Mouse (Mus musculus): ENCODE data around the gene Psen2. TPM values are rescaled to one million over a fixed set of nuclear protein-coding genes. Genes with fewer than 3 reads are reported as not detected.

Gene Psen2
- polyA plus RNA-seq, 1 experiment from 2014 or later: 10.4 TPM

DNA sequence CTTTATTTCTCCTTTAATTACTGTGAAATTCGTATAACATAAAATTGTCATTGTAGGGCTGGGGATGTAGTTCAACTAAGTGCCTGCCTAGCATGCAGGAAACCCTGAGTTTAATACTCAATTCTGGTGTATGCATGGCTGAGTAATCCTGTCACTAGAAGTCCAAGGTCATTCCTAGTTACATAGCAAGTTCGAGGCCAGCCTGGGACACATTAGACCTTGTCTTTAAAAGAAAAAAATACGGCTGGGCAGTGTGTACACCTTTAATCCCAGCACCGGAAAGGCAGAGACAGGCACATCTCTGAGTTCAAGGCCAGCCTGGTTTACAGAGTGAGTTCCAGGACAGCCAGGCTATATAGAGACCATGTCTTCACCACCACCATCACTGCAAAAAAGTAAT, 6.4 kb downstream of the Psen2 start:
- H3K4me1 ChIP-seq: peaks cover 6% of the 10 kb centered on the region; the same call in 1 of the 2 replicates
- H3K27ac ChIP-seq: 0 out of 2 replicates have a peak overlapping the region, but pooled peaks have one; percentile 47
- H3K4me3 ChIP-seq: peak overlapping the region; percentile 85
- H3K9me3 ChIP-seq: no peaks in the 10 kb centered on the region
- H3K36me3 ChIP-seq: no peaks in the 10 kb centered on the region
- peak overlapping the region; percentile 76; the same call in 1 of the 2 replicates for H3K9ac ChIP-seq
- 59% methylated on average over 4 of the region's 4 CpGs for WGBS
- no peak for ATAC-seq (ENCODE audit: insufficient number of reproducible peaks, insufficient read depth, low FRiP score, low TSS enrichment)
- H3K27me3 ChIP-seq: peaks cover 7% of the 10 kb centered on the region; the same call in 1 of the 2 replicates
- H3K4me2 ChIP-seq (replicated peaks): peak overlapping the region; percentile 100

DNA sequence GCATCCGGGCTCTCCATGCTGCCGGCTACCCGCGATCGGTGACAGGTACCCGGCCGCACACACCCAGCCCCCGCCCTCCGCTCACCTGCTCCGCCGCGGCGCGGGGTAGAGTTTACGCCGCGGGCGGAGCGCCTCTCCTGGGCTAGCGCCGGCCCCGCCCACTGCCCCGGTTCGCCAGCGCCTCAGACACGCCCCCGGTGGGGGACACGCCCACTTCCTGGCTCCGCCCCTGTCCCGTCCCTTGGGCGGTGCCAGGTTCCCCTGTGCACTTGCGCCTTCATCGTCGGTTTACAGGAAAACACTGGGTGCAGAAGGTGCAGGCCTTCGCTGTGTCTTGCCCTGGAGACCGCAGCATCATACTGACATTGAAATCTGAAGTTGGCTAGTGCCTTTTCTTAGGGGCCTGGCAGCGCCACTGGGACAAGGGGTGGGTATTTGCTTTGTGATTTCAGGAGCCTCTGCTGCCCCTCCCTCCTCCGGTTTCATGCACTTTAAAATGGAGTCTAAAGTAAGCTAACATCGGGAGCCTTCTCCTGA, 7.0 kb downstream of the Psen2 start:
- Histone ChIP-seq H3K27ac (0 out of 2 replicates have a peak overlapping the region, but pooled peaks have one; percentile 47), H3K27me3 (peaks cover 7% of the 10 kb centered on the region; the same call in 1 of the 2 replicates), H3K36me3 (no peaks in the 10 kb centered on the region), H3K9me3 (no peaks in the 10 kb centered on the region), H3K9ac (peak overlapping the region; percentile 76), H3K4me1 (peaks cover 6% of the 10 kb centered on the region; the same call in 1 of the 2 replicates), H3K4me3 (peak overlapping the region; percentile 85), H3K4me2 (replicated peaks) (peak overlapping the region; percentile 100)
- WGBS: 1% methylated on average over 38 of the region's 39 CpGs
- peak; percentile 82 for ATAC-seq (ENCODE audit: insufficient number of reproducible peaks, insufficient read depth, low FRiP score, low TSS enrichment)

DNA sequence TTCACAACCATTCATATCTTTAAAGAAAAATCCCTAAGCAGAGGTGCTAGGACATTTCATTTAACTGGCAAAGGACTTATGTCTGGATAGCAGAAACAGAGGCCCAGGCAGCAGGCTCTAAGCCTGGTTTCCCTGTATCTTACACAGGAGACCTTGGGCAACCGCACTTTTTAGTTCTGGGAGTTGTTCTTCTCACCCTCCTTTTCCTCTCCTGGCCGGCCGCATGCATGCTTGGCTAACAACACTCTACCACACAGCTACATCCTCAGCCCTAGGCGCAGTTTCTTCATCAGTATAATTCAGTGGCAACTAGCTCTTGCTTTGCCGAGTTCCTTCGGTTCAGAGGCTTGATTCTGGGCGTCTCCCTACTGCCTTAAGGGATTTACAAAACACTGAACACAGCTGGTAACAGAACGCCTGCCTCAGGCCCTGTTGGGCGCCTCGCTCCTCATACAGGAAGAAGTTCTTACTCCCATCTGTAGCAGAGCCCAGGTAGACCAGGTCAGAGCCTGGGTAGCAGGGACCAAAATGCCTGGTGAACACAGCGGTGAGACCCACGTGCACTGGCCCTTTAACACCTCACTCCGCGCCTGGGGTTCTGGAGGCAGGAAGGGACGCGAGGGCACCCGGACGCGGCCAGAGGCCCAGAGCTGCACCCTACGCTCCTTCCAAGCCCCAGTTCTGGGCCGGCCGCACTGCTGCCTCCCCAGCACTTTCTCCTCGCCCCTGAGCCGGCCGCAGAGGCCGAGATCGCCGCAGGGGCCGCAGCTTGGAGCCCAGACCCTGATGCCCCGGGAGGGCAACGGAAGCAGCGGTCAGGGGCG, 7.7 kb downstream of the Psen2 start:
- H3K36me3 ChIP-seq: no peaks in the 10 kb centered on the region
- H3K27me3 ChIP-seq: peaks cover 7% of the 10 kb centered on the region; the same call in 1 of the 2 replicates
- H3K27ac ChIP-seq: 0 out of 2 replicates have a peak overlapping the region, but pooled peaks have one; percentile 57
- H3K4me1 ChIP-seq: peaks cover 6% of the 10 kb centered on the region; the same call in 1 of the 2 replicates
- 2% methylated on average over 33 of the region's 33 CpGs for WGBS
- peak overlapping the region; percentile 85 for H3K4me3 ChIP-seq
- peak; percentile 31; the same call in 1 of the 2 replicates for ATAC-seq (ENCODE audit: insufficient number of reproducible peaks, insufficient read depth, low FRiP score, low TSS enrichment)
- peak overlapping the region; percentile 100 for H3K4me2 ChIP-seq (replicated peaks)
- peak overlapping the region; percentile 76 for H3K9ac ChIP-seq
- no peaks in the 10 kb centered on the region for H3K9me3 ChIP-seq

DNA sequence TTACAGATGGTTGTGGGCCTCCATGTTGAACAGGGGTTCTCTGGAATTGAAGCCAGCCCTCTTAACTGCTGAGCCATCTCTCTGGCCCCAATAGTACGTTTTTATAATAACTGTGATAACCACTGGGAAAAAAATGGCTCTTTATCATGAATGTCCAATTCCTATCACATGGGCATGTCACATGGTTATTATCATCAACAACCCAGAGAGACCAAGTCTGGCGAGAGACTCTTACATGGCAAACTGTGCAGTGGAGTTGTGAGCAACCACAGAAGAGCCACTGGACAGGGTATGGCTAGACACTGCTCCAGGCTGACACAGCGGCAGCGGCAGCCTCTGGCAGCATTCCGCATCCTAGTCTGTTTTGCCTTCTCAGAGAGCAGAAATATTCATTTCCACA, 8.9 kb downstream of the Psen2 start:
- ATAC-seq (ENCODE audit: insufficient number of reproducible peaks, insufficient read depth, low FRiP score, low TSS enrichment): no peak
- Histone ChIP-seq H3K4me3 (no peak overlapping the region), H3K9ac (no peak overlapping the region), H3K4me1 (peaks cover 14% of the 10 kb centered on the region), H3K36me3 (no peaks in the 10 kb centered on the region), H3K27ac (no peak overlapping the region), H3K27me3 (peaks cover 7% of the 10 kb centered on the region; the same call in 1 of the 2 replicates), H3K4me2 (replicated peaks) (no peak overlapping the region), H3K9me3 (no peaks in the 10 kb centered on the region)
- WGBS: 87% methylated on average over 5 of the region's 5 CpGs

DNA sequence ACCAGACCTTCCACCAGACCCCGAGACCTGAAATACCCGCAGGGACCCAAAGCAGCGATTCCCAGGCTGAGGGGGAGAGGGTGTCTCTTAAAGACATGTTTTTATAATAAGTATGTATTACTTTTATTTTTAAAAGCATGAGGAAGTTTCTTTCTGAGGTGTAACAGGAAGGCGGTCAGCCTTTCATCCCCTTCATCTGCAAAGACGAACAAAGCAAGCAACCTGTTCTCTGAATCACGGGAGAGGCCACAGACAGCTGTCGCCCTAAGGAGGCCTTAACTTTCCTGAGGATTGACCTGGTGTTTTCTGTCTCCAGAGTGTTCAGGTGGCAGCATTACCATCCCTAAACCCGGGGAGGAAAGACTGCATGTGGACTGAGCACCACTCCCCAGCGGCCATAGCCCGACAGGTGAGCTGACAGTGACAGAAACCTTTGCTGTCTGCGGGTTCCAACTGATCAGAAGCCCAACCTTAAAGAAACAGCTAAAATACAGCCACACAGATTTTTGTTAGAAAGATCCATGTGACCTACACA, 10.5 kb downstream of the Psen2 start:
- Histone ChIP-seq H3K4me3 (no peak overlapping the region), H3K27me3 (peaks cover 7% of the 10 kb centered on the region; the same call in 1 of the 2 replicates), H3K4me2 (replicated peaks) (no peak overlapping the region), H3K9me3 (no peaks in the 10 kb centered on the region), H3K9ac (no peak overlapping the region), H3K27ac (no peak overlapping the region), H3K36me3 (no peaks in the 10 kb centered on the region), H3K4me1 (peaks cover 14% of the 10 kb centered on the region)
- ATAC-seq (ENCODE audit: insufficient number of reproducible peaks, insufficient read depth, low FRiP score, low TSS enrichment): no peak
- WGBS: 80% methylated on average over 11 of the region's 11 CpGs

DNA sequence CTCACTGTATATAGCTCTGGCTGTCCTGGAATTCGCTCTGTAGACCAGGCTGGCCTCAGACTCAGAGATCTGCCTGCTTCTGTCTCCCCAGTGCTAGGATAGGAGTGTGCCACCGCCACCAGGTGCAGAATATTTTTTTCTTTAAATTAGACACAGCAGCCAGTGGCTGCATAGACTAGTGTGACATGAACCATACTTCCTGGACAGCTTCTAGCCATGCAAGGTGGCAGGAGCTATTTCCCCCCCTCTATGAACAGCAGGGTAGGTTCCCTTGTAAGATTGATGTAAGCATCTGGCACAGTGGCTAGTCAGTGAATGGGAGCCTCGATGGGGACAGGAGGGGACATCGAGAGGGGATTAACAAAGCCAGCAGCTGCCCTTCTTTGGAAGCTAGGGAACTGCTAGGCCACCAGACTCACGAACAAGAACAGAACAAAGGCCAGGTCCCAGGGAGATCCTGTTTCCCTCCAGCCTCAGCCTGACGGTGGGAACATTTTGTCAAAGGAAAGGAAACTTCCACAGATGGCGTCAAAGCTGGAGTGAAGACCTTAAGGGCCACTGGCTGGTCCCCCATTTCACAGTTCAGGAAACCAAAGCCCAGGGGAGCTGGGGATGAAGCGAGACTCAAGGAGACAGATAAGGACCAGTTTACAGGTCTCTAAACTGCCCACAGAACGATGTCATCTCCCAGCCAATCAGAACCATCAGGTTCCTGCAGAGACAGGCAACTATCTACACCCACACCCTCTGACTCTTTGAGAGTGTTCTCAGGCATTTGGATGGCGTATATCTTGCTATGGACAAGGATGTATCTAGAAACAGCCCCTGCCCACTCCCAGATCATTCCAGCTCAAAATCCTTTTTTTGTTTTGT, 11.8 kb downstream of the Psen2 start:
- peaks cover 7% of the 10 kb centered on the region; the same call in 1 of the 2 replicates for H3K27me3 ChIP-seq
- no peaks in the 10 kb centered on the region for H3K36me3 ChIP-seq
- no peaks in the 10 kb centered on the region for H3K9me3 ChIP-seq
- 56% methylated on average over 10 of the region's 10 CpGs for WGBS
- H3K4me3 ChIP-seq: no peak overlapping the region
- H3K27ac ChIP-seq: no peak overlapping the region
- no peak for ATAC-seq (ENCODE audit: insufficient number of reproducible peaks, insufficient read depth, low FRiP score, low TSS enrichment)
- H3K4me2 ChIP-seq (replicated peaks): no peak overlapping the region
- peaks cover 14% of the 10 kb centered on the region for H3K4me1 ChIP-seq
- no peak overlapping the region for H3K9ac ChIP-seq

DNA sequence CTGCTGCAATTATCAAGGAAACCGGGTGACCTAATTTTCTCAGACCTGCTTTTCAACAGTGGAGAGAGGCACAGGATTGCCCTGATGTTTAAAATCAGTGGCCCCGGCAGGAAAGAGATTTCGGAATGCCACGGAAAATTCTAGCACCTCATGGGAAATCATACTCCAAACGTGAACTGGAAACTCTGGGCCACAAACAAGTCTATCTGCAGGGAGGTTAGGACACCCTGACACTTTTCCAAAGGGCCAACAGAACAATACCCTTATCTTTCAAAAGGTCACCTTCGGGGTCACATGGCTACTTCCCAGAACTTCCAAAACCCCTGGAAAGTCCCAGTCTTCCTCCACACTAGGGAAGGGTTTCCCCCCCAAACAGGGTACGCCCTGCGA, 12.8 kb downstream of the Psen2 start:
- peak overlapping the region; percentile 37 for H3K4me2 ChIP-seq (replicated peaks)
- ATAC-seq (ENCODE audit: insufficient number of reproducible peaks, insufficient read depth, low FRiP score, low TSS enrichment): no peak

DNA sequence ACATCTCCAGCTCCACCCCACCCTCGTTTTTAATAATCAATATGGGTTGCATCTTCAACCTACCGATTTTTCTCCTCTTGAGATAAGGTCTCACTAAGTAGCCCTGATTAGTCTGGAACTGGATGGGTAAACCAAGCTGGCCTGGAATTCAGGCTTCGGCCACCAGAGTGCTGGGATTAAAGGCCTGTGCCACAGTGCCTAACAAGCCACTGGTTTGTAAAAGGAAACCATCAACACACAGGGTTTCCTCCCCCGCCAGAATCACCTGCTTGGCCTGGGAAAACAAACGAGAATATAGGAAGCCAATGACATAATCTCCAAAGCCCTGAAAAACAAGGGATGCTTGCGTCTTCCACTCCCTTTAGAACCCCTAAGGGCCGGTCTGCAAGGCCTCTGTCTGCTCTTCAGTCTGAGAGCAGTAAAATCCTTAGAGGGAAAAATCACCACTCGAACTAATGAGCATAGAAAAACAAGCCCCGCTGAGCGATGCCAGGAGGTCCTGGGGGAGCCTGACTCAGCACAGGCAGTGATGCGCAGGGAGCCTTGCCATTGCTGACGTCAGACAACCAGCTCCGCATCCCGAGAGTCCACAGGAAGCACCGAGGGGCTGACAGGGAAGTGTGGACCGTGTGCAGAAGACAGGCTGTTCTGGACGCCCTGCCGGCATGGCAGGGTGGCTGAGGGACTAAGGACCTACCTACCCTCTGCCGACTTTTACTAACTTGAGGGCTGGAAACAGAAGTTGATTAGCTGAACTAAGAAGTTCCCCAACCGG, 13.4 kb downstream of the Psen2 start:
- Histone ChIP-seq H3K4me2 (replicated peaks) (peak overlapping the region; percentile 37), H3K4me1 (peaks cover 10% of the 10 kb centered on the region), H3K9ac (no peak overlapping the region), H3K27ac (no peak overlapping the region; the same call in 1 of the 2 replicates), H3K36me3 (no peaks in the 10 kb centered on the region), H3K4me3 (no peak overlapping the region), H3K27me3 (peaks cover 5% of the 10 kb centered on the region; the same call in 1 of the 2 replicates), H3K9me3 (no peaks in the 10 kb centered on the region)
- WGBS: 13% methylated on average over 20 of the region's 20 CpGs
- ATAC-seq (ENCODE audit: insufficient number of reproducible peaks, insufficient read depth, low FRiP score, low TSS enrichment): no peak

More for the DNA sequence above, 12.8 kb downstream of the Psen2 start:
- H3K27me3 ChIP-seq: peaks cover 7% of the 10 kb centered on the region; the same call in 1 of the 2 replicates
- no peaks in the 10 kb centered on the region for H3K9me3 ChIP-seq
- H3K4me3 ChIP-seq: no peak overlapping the region
- no peak overlapping the region; the same call in 1 of the 2 replicates for H3K27ac ChIP-seq
- no peaks in the 10 kb centered on the region for H3K36me3 ChIP-seq
- 51% methylated on average over 8 of the region's 8 CpGs for WGBS
- H3K9ac ChIP-seq: no peak overlapping the region
- H3K4me1 ChIP-seq: peaks cover 14% of the 10 kb centered on the region

DNA sequence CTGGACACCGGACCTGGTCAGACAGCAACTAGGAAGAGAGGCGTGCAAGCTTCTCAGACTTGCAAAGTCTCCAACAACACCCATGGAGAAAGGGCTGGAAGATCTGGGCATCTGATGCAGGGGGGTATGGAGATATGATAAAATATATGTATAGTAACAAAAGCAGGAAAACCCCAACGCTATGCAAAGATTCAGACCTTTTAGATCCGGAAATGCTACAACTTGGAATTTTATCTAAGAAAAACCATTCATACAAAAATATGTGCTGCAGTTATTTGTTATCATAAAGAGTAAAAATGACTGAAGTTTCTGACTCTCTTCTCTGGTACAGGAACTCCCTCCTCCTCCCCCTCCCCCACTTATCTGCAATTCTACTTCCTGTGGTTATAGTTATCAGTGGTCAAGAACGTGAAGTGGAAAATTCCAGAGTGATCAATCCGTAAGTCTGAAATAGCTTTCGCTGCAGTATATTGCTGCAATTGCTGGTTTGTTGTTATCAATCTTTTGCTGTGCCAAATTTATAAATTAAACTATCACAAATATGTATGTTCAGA, 14.6 kb downstream of the Psen2 start:
- Histone ChIP-seq H3K9ac (no peak overlapping the region), H3K36me3 (no peaks in the 10 kb centered on the region), H3K4me1 (peaks cover 9% of the 10 kb centered on the region), H3K4me2 (replicated peaks) (no peak overlapping the region), H3K27me3 (no peaks in the 10 kb centered on the region), H3K4me3 (no peak overlapping the region), H3K9me3 (no peaks in the 10 kb centered on the region), H3K27ac (no peak overlapping the region)
- WGBS: 83% methylated on average over 7 of the region's 7 CpGs
- ATAC-seq (ENCODE audit: insufficient number of reproducible peaks, insufficient read depth, low FRiP score, low TSS enrichment): no peak

DNA sequence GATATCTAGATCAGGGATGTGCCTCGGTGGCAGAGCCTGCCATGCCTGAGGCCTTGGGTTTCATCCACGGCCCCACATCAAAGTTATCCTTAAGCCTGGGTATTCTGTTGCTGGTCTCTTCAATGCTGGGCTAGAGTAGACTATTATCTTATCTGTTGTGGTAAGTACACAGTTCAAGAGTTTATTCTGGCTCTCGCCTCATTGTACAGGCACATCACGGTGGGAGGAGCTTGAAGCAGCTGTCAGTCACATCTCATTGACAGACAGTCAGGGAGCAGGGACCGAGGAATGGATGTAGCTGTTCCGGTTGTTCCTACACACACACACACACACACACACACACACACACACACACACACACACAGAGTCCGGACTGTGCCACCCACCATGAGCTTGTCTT, 15.3 kb downstream of the Psen2 start:
- ATAC-seq (ENCODE audit: insufficient number of reproducible peaks, insufficient read depth, low FRiP score, low TSS enrichment): no peak
- H3K4me2 ChIP-seq (replicated peaks): no peak overlapping the region
- no peak overlapping the region for H3K9ac ChIP-seq
- no peak overlapping the region for H3K27ac ChIP-seq
- H3K4me3 ChIP-seq: no peak overlapping the region
- 82% methylated on average over 7 of the region's 7 CpGs for WGBS
- peaks cover 9% of the 10 kb centered on the region for H3K4me1 ChIP-seq
- no peaks in the 10 kb centered on the region for H3K36me3 ChIP-seq
- H3K27me3 ChIP-seq: no peaks in the 10 kb centered on the region
- H3K9me3 ChIP-seq: no peaks in the 10 kb centered on the region
